ENCODE assay signal across 9 mouse cellular contexts in the genomic region with DNA sequence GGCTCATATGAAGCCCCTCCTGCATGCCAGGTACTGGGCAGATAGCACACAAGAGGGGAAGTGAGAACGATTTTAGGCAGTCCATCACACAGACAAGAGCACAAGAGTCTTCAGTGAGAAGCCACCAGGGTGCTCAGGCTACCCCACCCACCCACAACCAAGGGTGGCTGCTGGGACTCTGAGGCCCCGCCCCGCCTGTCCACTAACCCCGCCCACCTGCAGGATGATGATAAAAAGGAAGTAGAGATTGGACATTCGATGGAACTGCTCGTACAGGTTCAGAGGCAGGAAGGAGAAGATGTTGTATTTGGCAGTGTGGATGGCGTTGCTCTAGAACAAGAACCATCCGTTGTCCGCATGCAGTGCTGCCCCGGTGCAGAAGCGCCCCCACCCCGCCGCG. TPM values are rescaled to one million over a fixed set of nuclear protein-coding genes. Genes with fewer than 3 reads are reported as not detected.
DNase-seq lines count a peak whose midpoint lies in the region; ATAC-seq lines count a peak whose summit lies in the region.
"Had no signal": no experiment of that assay in that cellular context is flagged by ENCODE, and none has a peak within 500 bp of the region (broad histone marks: within the 10 kb centered on the region; RNA-seq: fewer than 3 reads in every experiment).

No protein-coding gene starts in this region.

- 12% methylated on average over 13 of the region's 14 CpGs for WGBS in kidney, embryonic 16.5 days

- H3K4me3 ChIP-seq in kidney, embryonic 16.5 days (ENCODE audit: low read length), result no peak overlapping the region

- H3K27ac ChIP-seq in kidney, embryonic 16.5 days (ENCODE audit: low read length), result no peak overlapping the region

- peak overlapping the region; percentile 24; the same call in 1 of the 2 replicates for H3K4me2 ChIP-seq in kidney, embryonic 16.5 days (replicated peaks; ENCODE audit: low read depth, low read length)

- DNase-seq in kidney, adult 18-20 months, result no peak
- DNase-seq in liver, result peak; percentile 94
- DNase-seq in spleen, postnatal 10 days (ENCODE audit: low spot score in 2 of 2), result peak; percentile 76 to 89
- no peak for DNase-seq in cerebellum, postnatal 10 days
- no peak for DNase-seq in left cerebral cortex, adult 8-10 months (ENCODE audit: low spot score in 2 of 2)
- no peak for DNase-seq in gastrocnemius, postnatal 14 days
- DNase-seq: kidney, adult 2 months had no signal

- peaks cover 10% of the 10 kb centered on the region; the same call in 1 of the 2 replicates for H3K4me1 ChIP-seq in kidney, embryonic 16.5 days (ENCODE audit: insufficient read depth, low read length)

- intact Hi-C loops in gastrocnemius, postnatal 14 days (cut with DNase I; ENCODE audit: low total_unique reads), result no loop called here

- H3K36me3 ChIP-seq in kidney, embryonic 16.5 days (ENCODE audit: insufficient read depth, low read length), result no peaks in the 10 kb centered on the region

- ATAC-seq in kidney, embryonic 16.5 days (ENCODE audit: low FRiP score, low TSS enrichment), result no peak
- peak; percentile 31 for ATAC-seq in common myeloid progenitor, adult 5-6 weeks (replicated peaks; ENCODE audit: low read depth, poor library complexity, severe bottlenecking)

- H3K9me3 ChIP-seq in kidney, embryonic 16.5 days (ENCODE audit: low read length), result no peaks in the 10 kb centered on the region

- H3K27me3 ChIP-seq in kidney, embryonic 16.5 days (ENCODE audit: insufficient read depth, low read length), result peaks cover 16% of the 10 kb centered on the region; the same call in 1 of the 2 replicates

- H3K9ac ChIP-seq in kidney, embryonic 16.5 days (replicated peaks; ENCODE audit: low read length), result no peak overlapping the region

RNA-seq across cellular contexts. Expression of a gene that starts 3.9 kb away (rescaled TPM):
- 0.32 and 0.34 TPM in 2 replicates for polyA plus RNA-seq in kidney, embryonic 16.5 days (2015; fragmentation: Nextera tagmentation; extraction: Ambion mirVana)
- not detected in 2 replicates for total RNA-seq in common myeloid progenitor, adult 5-6 weeks (2017)
- under 1 TPM in 3 of 4 experiments, not detected in 1; 0.08 to 0.21 (median 0.18) TPM for total RNA-seq in left cerebral cortex, adult 8-10 months (2022)
- not detected for total RNA-seq in gastrocnemius, postnatal 14 days (2021)

RNA-seq across cellular contexts. Expression of a gene that starts 26.3 kb away (rescaled TPM):
- 27.2 and 29.8 TPM in 2 replicates for polyA plus RNA-seq in kidney, embryonic 16.5 days (2015; fragmentation: Nextera tagmentation; extraction: Ambion mirVana)
- total RNA-seq in common myeloid progenitor, adult 5-6 weeks (2017), result 12.3 and 19.2 TPM in 2 replicates
- total RNA-seq in left cerebral cortex, adult 8-10 months (2022), result 10 to 100 TPM; 40.7 to 46.6 (median 44.7) TPM
- 10 to 100 TPM in 1 of 2 experiments, 1 to 10 TPM in 1; 9.8 to 11.1 TPM for total RNA-seq in gastrocnemius, postnatal 14 days (2021)

RNA-seq across cellular contexts. Expression of a gene that starts 40.4 kb away (rescaled TPM):
- not detected in 2 replicates for polyA plus RNA-seq in kidney, embryonic 16.5 days (2015; fragmentation: Nextera tagmentation; extraction: Ambion mirVana)
- not detected in 2 replicates for total RNA-seq in common myeloid progenitor, adult 5-6 weeks (2017)
- total RNA-seq in left cerebral cortex, adult 8-10 months (2022), result not detected
- total RNA-seq in gastrocnemius, postnatal 14 days (2021), result not detected
- polyA plus RNA-seq: kidney, adult 2 months had no signal

RNA-seq across cellular contexts. Expression of a gene that starts 42.0 kb away (rescaled TPM):
- 10.4 and 11.6 TPM in 2 replicates for polyA plus RNA-seq in kidney, embryonic 16.5 days (2015; fragmentation: Nextera tagmentation; extraction: Ambion mirVana)
- total RNA-seq in common myeloid progenitor, adult 5-6 weeks (2017), result 8.6 and 10.6 TPM in 2 replicates
- 10 to 100 TPM; 53.0 to 65.9 (median 61.2) TPM for total RNA-seq in left cerebral cortex, adult 8-10 months (2022)
- 1 to 10 TPM; 2.1 to 2.7 TPM for total RNA-seq in gastrocnemius, postnatal 14 days (2021)

RNA-seq across cellular contexts. Expression of a gene that starts 55.1 kb away (rescaled TPM):
- 86.5 and 89.2 TPM in 2 replicates for polyA plus RNA-seq in kidney, embryonic 16.5 days (2015; fragmentation: Nextera tagmentation; extraction: Ambion mirVana)
- 15.3 and 29.6 TPM in 2 replicates for total RNA-seq in common myeloid progenitor, adult 5-6 weeks (2017)
- 100 to 1,000 TPM; 157 to 168 (median 166) TPM for total RNA-seq in left cerebral cortex, adult 8-10 months (2022)
- total RNA-seq in gastrocnemius, postnatal 14 days (2021), result 10 to 100 TPM; 55.8 to 57.1 TPM

Comparison
In these comparisons a context has a peak if more than half of its experiments do, and no peak if none do; other contexts are left out.
1. DNase-seq: peak in liver (single experiment) and spleen, postnatal 10 days (2 of 2); none in kidney, adult 18-20 months (single experiment), cerebellum, postnatal 10 days (0 of 2), left cerebral cortex, adult 8-10 months (0 of 2) and gastrocnemius, postnatal 14 days (single experiment).